Mouse (Mus musculus) induced T-regulatory cell, adult 2 months (primary cell): ENCODE data around the gene B4galt4.
"Not testable (repeated sequence)": the region's sequence is repeated elsewhere in the genome, so short reads cannot be mapped to it uniquely, and the experiment has no call there.

ENCODE experiments used
- DNase-seq: peaks from one replicate; pipeline ENCODE4 v3.0.0-alpha.2; 2012; ENCODE audit warnings: low read depth

B4galt4 gene

GRCm38 (mm10) chr16:38742113-38742658, at the start of gene B4galt4:
Gene B4galt4 (plus strand): TSS chr16:38742264.
- peak; percentile 64 for DNase-seq

GRCm38 (mm10) chr16:38694906-38695540, 47.0 kb upstream of the B4galt4 start:
- DNase-seq, result no peak

- DNase-seq, result no peak
Observed at GRCm38 (mm10) chr16:38695557-38695956, 46.5 kb upstream of the B4galt4 start.

- DNase-seq, result no peak
Observed at GRCm38 (mm10) chr16:38697611-38698010, 44.5 kb upstream of the B4galt4 start.

- DNase-seq, result no peak
Observed at GRCm38 (mm10) chr16:38700392-38701162, 41.5 kb upstream of the B4galt4 start.

- DNase-seq, result no peak
Observed at GRCm38 (mm10) chr16:38701492-38702185, 40.4 kb upstream of the B4galt4 start.

GRCm38 (mm10) chr16:38702316-38702715, 39.7 kb upstream of the B4galt4 start:
- DNase-seq, result no peak

GRCm38 (mm10) chr16:38703501-38703900, 38.6 kb upstream of the B4galt4 start:
- no peak for DNase-seq

- DNase-seq, result no peak
Observed at GRCm38 (mm10) chr16:38705531-38706281, 36.4 kb upstream of the B4galt4 start.

- DNase-seq, result no peak
Observed at GRCm38 (mm10) chr16:38706782-38707181, 35.3 kb upstream of the B4galt4 start.

GRCm38 (mm10) chr16:38708962-38709520, 33.0 kb upstream of the B4galt4 start:
- DNase-seq, result peak; percentile 43

- peak; percentile 29 for DNase-seq
Observed at GRCm38 (mm10) chr16:38711245-38711644, 30.8 kb upstream of the B4galt4 start.

- peak; percentile 82 for DNase-seq
Observed at GRCm38 (mm10) chr16:38712105-38712504, 30.0 kb upstream of the B4galt4 start.

GRCm38 (mm10) chr16:38712581-38713403, 29.3 kb upstream of the B4galt4 start, which contains the start of gene Arhgap31:
Gene Arhgap31 (minus strand): TSS chr16:38713274.
- peak; percentile 88 for DNase-seq

GRCm38 (mm10) chr16:38713404-38714258, 28.4 kb upstream of the B4galt4 start:
- DNase-seq, result peak; percentile 88

GRCm38 (mm10) chr16:38714259-38714526, 27.9 kb upstream of the B4galt4 start:
- not testable (repeated sequence) for DNase-seq

GRCm38 (mm10) chr16:38721377-38721776, 20.7 kb upstream of the B4galt4 start:
- peak; percentile 51 for DNase-seq

GRCm38 (mm10) chr16:38724256-38724655, 17.8 kb upstream of the B4galt4 start:
- no peak for DNase-seq

- DNase-seq, result no peak
Observed at GRCm38 (mm10) chr16:38724974-38725373, 17.1 kb upstream of the B4galt4 start.
